Mouse (Mus musculus) heart, adult 2 months (tissue): Measurements from ENCODE around the gene Alg14. TPM values are rescaled to one million over a fixed set of nuclear protein-coding genes. Genes with fewer than 3 reads are reported as not detected.

ENCODE experiments used
- DNase-seq, 2 experiments: peaks; one replicate each; pipeline ENCODE4 v3.0.0; 2021
- H3K27ac ChIP-seq: fragments of 200-600 bp; 2 replicates; pipeline ENCODE4 v1.8.1; 2022
- H3K27me3 ChIP-seq: fragments of 200-500 bp; 2 replicates; pipeline ENCODE4 v1.6.1; 2012; ENCODE audit warnings: mild to moderate bottlenecking, low read length, inconsistent platforms, mixed read lengths; ENCODE audit not compliant: control insufficient read depth, insufficient read depth
- H3K36me3 ChIP-seq: fragments of 200-500 bp; 2 replicates; pipeline ENCODE4 v1.6.1; 2012; ENCODE audit warnings: low read length, inconsistent platforms; ENCODE audit not compliant: control insufficient read depth, insufficient read depth
- H3K4me1 ChIP-seq: fragments of 200-500 bp; 2 replicates; pipeline ENCODE4 v1.6.1; 2011; ENCODE audit warnings: low read length; ENCODE audit not compliant: control insufficient read depth, insufficient read depth
- H3K4me3 ChIP-seq: fragments of 200-600 bp; 2 replicates; pipeline ENCODE4 v1.8.1; 2022
- H3K79me2 ChIP-seq: fragments of 200-500 bp; replicated peaks from 2 replicates; pipeline ENCODE4 v1.6.1; 2012; ENCODE audit warnings: mild to moderate bottlenecking, inconsistent platforms, low read length, moderate library complexity, mixed read lengths; ENCODE audit not compliant: control insufficient read depth, insufficient read depth
- H3K9ac ChIP-seq: fragments of 200-500 bp; 2 replicates; pipeline ENCODE4 v1.6.1; 2012; ENCODE audit warnings: low read depth, mild to moderate bottlenecking, control low read depth, inconsistent platforms, low read length, mixed read lengths
- CTCF ChIP-seq: fragments of 200-600 bp; IDR thresholded peaks from 2 replicates; pipeline ENCODE4 v1.8.1; 2022; ENCODE audit warnings: antibody characterized with exemption, mild to moderate bottlenecking, moderate library complexity
- EP300 ChIP-seq: fragments of 200-500 bp; IDR thresholded peaks from 2 replicates; pipeline ENCODE4 v1.6.1; 2011; ENCODE audit warnings: low read depth, low read length, control low read depth; ENCODE audit not compliant: insufficient read depth
- POLR2A ChIP-seq: fragments of 200-500 bp; IDR thresholded peaks from 2 replicates; pipeline ENCODE4 v1.6.1; 2011; ENCODE audit warnings: mild to moderate bottlenecking, low read depth, low read length, control low read depth; ENCODE audit not compliant: insufficient read depth
- WGBS: fragments of 180-500 bp; shearing (Covaris S2); methylation state at CpG from one replicate; pipeline ENCODE4 v1.1.7; 2018; 5-methylcytosine and 5-hydroxymethylcytosine counted together
- intact Hi-C: fragments of 180-260 bp; cut with DNase I; formaldehyde crosslinking; loops from one replicate; pipeline ENCODE4 v1.15.1; 2025
- polyA plus RNA-seq: library from polyadenylated mRNA; depleted of rRNA; stranded (reverse); fragments of >200 nt; gene quantifications from 2 replicates; pipeline ENCODE4 v1.2.3, GENCODE M21; 2012
- total RNA-seq, 2 experiments: library from RNA; stranded (reverse); gene quantifications; 2 replicates each; pipeline ENCODE4 v1.2.3; 2021

Gene Alg14
- total and polyA plus RNA-seq, 3 experiments, result 9.1 to 12.5 (median 10.4) TPM

GRCm38 (mm10) chr3:121312979-121313378, 21.4 kb downstream of the Alg14 start:
- WGBS, result 87% methylated on average over 9 of the region's 9 CpGs
- H3K27ac ChIP-seq, result no peak overlapping the region
- no peak for DNase-seq
- intact Hi-C loops, result no loop called here
- H3K4me1 ChIP-seq, result no peaks in the 10 kb centered on the region
- H3K36me3 ChIP-seq, result no peaks in the 10 kb centered on the region
- H3K79me2 ChIP-seq, result no peaks in the 10 kb centered on the region
- H3K9ac ChIP-seq, result no peak overlapping the region
- H3K4me3 ChIP-seq, result no peak overlapping the region
- H3K27me3 ChIP-seq, result no peaks in the 10 kb centered on the region
- TF ChIP-seq CTCF, result no peak
- TF ChIP-seq EP300, result no peak
- TF ChIP-seq POLR2A, result no peak

DNA sequence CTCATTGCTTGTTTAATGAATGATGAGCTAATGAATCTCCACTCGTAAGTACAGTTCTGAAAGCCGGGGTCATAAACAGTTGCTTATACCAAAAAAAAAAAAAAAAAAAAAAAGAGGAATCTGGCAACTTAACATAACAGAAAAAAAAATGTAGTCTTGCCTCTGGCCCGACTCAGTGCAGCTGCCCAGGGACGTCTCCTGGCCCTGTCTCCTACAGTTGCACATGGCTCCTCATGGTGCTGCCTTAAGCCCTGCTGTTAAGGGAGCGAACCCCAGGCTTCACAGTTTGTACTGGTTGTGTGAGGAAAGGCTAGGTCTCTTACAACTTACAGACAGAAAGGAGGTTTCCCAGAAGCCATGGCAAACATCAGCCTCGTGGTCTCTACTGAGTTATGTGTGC, 22.6 kb downstream of the Alg14 start:
- Histone ChIP-seq H3K36me3 (no peaks in the 10 kb centered on the region), H3K27ac (no peak overlapping the region), H3K27me3 (no peaks in the 10 kb centered on the region), H3K79me2 (no peaks in the 10 kb centered on the region), H3K4me3 (no peak overlapping the region), H3K4me1 (no peaks in the 10 kb centered on the region), H3K9ac (no peak overlapping the region)
- no peak for TF ChIP-seq CTCF
- TF ChIP-seq POLR2A, result no peak
- no peak for DNase-seq
- WGBS, result 83% methylated on average over 6 of the region's 6 CpGs
- intact Hi-C loops, result no loop called here

DNA sequence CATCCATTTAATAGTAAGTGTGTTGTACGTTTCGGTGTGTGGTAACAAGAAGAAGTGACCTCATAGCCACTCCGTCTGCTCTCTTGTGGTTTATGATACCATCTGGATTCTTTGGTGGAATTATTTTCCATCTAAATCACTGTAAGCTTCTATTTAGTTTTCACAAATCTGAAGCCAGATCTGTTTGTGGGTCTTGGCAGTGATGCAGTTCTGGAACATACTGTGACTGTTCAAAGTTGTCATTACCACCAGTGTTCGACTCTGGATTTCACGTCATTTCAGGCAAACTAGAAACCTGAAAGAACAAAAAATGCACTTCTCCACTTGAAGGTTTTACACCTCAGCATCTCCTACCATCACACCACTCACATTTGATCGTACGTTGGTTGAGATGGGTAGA, 23.9 kb downstream of the Alg14 start:
- TF ChIP-seq POLR2A, result no peak
- no peak for TF ChIP-seq EP300
- no peak for TF ChIP-seq CTCF
- H3K9ac ChIP-seq, result no peak overlapping the region
- no peak overlapping the region for H3K4me3 ChIP-seq
- WGBS, result 94% methylated on average over 7 of the region's 7 CpGs
- H3K36me3 ChIP-seq, result no peaks in the 10 kb centered on the region
- H3K4me1 ChIP-seq, result no peaks in the 10 kb centered on the region
- intact Hi-C loops, result no loop called here
- H3K27ac ChIP-seq, result no peak overlapping the region
- no peaks in the 10 kb centered on the region for H3K27me3 ChIP-seq
- no peaks in the 10 kb centered on the region for H3K79me2 ChIP-seq
- no peak for DNase-seq

GRCm38 (mm10) chr3:121319906-121320305, 28.3 kb downstream of the Alg14 start:
- Histone ChIP-seq H3K4me3 (no peak overlapping the region), H3K27ac (no peak overlapping the region), H3K27me3 (no peaks in the 10 kb centered on the region), H3K9ac (no peak overlapping the region), H3K4me1 (no peaks in the 10 kb centered on the region), H3K79me2 (no peaks in the 10 kb centered on the region), H3K36me3 (no peaks in the 10 kb centered on the region)
- 93% methylated on average over 6 of the region's 6 CpGs for WGBS
- no peak for DNase-seq
- TF ChIP-seq CTCF, result no peak
- no peak for TF ChIP-seq POLR2A
- TF ChIP-seq EP300, result no peak
- intact Hi-C loops, result no loop called here

- Histone ChIP-seq H3K27ac (no peak overlapping the region), H3K4me3 (no peak overlapping the region), H3K4me1 (no peaks in the 10 kb centered on the region), H3K36me3 (no peaks in the 10 kb centered on the region), H3K9ac (no peak overlapping the region), H3K27me3 (no peaks in the 10 kb centered on the region), H3K79me2 (no peaks in the 10 kb centered on the region)
- no peak for DNase-seq
- intact Hi-C loops, result no loop called here
- no peak for TF ChIP-seq EP300
- no peak for TF ChIP-seq CTCF
- no peak for TF ChIP-seq POLR2A
- WGBS, result 97% methylated on average over 1 of the region's 1 CpGs
Observed at GRCm38 (mm10) chr3:121320896-121321295, 29.3 kb downstream of the Alg14 start.

- Histone ChIP-seq H3K79me2 (no peaks in the 10 kb centered on the region), H3K4me1 (no peaks in the 10 kb centered on the region), H3K27ac (no peak overlapping the region), H3K9ac (no peak overlapping the region), H3K36me3 (no peaks in the 10 kb centered on the region), H3K4me3 (no peak overlapping the region), H3K27me3 (no peaks in the 10 kb centered on the region)
- no peak for DNase-seq
- TF ChIP-seq POLR2A (no peak), CTCF (no peak), EP300 (no peak)
- WGBS, result 97% methylated on average over 15 of the region's 15 CpGs
- intact Hi-C loops, result no loop called here
Observed at GRCm38 (mm10) chr3:121323371-121323770, 31.8 kb downstream of the Alg14 start.

GRCm38 (mm10) chr3:121327406-121327805, 35.8 kb downstream of the Alg14 start:
- Histone ChIP-seq H3K27ac (no peak overlapping the region), H3K27me3 (no peaks in the 10 kb centered on the region), H3K36me3 (no peaks in the 10 kb centered on the region), H3K4me3 (no peak overlapping the region), H3K4me1 (peaks cover 6% of the 10 kb centered on the region), H3K79me2 (no peaks in the 10 kb centered on the region), H3K9ac (no peak overlapping the region)
- WGBS, result 77% methylated on average over 5 of the region's 5 CpGs
- intact Hi-C loops, result no loop called here
- TF ChIP-seq POLR2A (no peak), CTCF (no peak), EP300 (no peak)
- no peak for DNase-seq
